Mouse (Mus musculus): Measurements from ENCODE around the gene Dcaf6. TPM values are rescaled to one million over a fixed set of nuclear protein-coding genes. Genes with fewer than 3 reads are reported as not detected.

The Dcaf6 gene
- polyA plus RNA-seq, 1 experiment from 2014 or later = 17.0 TPM

DNA sequence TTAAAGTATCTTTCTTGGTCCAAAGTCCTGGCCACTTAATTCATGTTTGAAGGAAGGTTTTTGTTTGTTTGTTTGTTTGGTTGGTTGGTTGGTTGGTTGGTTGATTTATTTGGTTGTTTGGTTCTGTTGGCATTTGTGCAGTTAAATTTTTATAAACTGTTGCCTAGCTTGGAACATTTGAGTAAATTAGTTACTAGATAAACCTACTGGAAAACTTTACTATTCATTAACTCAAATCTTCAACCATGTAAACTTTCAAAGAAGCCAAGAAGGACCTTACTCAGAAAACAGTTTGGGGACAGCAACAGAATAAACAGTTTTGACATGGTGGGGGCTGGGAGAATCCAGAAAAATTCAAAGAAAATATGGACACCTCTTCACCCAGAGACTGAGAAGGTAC, 8.7 kb upstream of the Dcaf6 start:
- no peak overlapping the region for H3K4me2 ChIP-seq (replicated peaks)
- H3K9ac ChIP-seq = no peak overlapping the region
- no peaks in the 10 kb centered on the region for H3K27me3 ChIP-seq (ENCODE audit: control insufficient read depth, insufficient read depth, low read length)
- H3K4me1 ChIP-seq (replicated peaks; ENCODE audit: control insufficient read depth, insufficient read depth, low read length) = no peaks in the 10 kb centered on the region
- no peaks in the 10 kb centered on the region for H3K36me3 ChIP-seq (replicated peaks; ENCODE audit: control insufficient read depth, insufficient read depth)
- DNase-seq (ENCODE audit: low spot score) (no peak), ATAC-seq (ENCODE audit: low FRiP score) (no peak)
- no peak overlapping the region for H3K27ac ChIP-seq
- no peaks in the 10 kb centered on the region for H3K9me3 ChIP-seq (ENCODE audit: control insufficient read depth, low read length)
- H3K4me3 ChIP-seq (replicated peaks; ENCODE audit: low read length) = no peak overlapping the region

DNA sequence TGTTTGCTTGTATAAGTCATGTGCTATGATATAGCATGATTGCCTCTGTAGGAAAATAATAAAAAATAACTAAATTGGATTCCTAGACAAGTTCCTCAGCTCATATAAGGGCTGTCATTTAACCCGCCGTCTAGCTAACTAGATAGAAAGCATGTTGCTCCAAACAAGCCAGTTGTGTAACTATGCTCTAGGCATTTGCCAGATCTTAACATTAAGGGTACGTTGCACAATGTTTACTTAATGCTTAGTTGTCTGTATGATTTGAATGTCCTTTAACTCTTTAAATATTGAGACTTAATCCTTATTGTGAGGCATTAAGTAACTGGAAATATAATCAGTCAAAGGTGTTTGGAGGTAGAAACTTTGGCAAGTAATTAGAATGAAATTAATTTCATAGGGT, 4.3 kb upstream of the Dcaf6 start:
- H3K27ac ChIP-seq = no peak overlapping the region
- DNase-seq (ENCODE audit: low spot score) (no peak), ATAC-seq (ENCODE audit: low FRiP score) (no peak)
- H3K9ac ChIP-seq = no peak overlapping the region
- H3K9me3 ChIP-seq (ENCODE audit: control insufficient read depth, low read length) = no peaks in the 10 kb centered on the region
- WGBS = 92% methylated on average over 3 of the region's 3 CpGs
- H3K4me2 ChIP-seq (replicated peaks) = no peak overlapping the region
- no peak overlapping the region for H3K4me3 ChIP-seq (replicated peaks; ENCODE audit: low read length)
- no peaks in the 10 kb centered on the region for H3K36me3 ChIP-seq (replicated peaks; ENCODE audit: control insufficient read depth, insufficient read depth)
- peaks cover 9% of the 10 kb centered on the region for H3K4me1 ChIP-seq (replicated peaks; ENCODE audit: control insufficient read depth, insufficient read depth, low read length)
- H3K27me3 ChIP-seq (ENCODE audit: control insufficient read depth, insufficient read depth, low read length) = no peaks in the 10 kb centered on the region

DNA sequence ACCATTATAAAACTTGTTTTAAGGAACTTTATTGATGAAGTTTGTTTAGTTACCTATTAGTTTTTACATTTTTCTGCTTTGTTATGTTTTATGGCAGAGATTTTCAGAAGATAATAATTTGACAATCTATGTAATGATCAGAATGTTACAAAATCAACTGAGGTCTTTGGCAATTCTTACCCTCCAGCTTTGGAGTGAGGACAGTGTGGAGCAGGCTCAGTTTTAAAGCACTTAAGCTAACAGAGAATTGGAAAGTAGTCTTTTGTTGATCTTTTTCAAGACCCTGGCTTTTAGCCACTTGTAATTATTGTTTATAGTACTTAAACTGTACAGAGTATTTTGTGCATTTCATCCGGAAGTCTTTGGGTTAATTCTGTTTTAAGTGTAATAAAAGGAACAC, 2.6 kb upstream of the Dcaf6 start:
- Histone ChIP-seq H3K36me3 (replicated peaks; ENCODE audit: control insufficient read depth, insufficient read depth) (no peaks in the 10 kb centered on the region), H3K4me3 (replicated peaks; ENCODE audit: low read length) (no peak overlapping the region), H3K27me3 (ENCODE audit: control insufficient read depth, insufficient read depth, low read length) (no peaks in the 10 kb centered on the region), H3K4me2 (replicated peaks) (no peak overlapping the region), H3K4me1 (replicated peaks; ENCODE audit: control insufficient read depth, insufficient read depth, low read length) (peaks cover 19% of the 10 kb centered on the region), H3K9ac (no peak overlapping the region), H3K9me3 (ENCODE audit: control insufficient read depth, low read length) (no peaks in the 10 kb centered on the region), H3K27ac (no peak overlapping the region)
- DNase-seq (ENCODE audit: low spot score) = no peak
- ATAC-seq (ENCODE audit: low FRiP score) = no peak
- WGBS = 92% methylated on average over 1 of the region's 1 CpGs

DNA sequence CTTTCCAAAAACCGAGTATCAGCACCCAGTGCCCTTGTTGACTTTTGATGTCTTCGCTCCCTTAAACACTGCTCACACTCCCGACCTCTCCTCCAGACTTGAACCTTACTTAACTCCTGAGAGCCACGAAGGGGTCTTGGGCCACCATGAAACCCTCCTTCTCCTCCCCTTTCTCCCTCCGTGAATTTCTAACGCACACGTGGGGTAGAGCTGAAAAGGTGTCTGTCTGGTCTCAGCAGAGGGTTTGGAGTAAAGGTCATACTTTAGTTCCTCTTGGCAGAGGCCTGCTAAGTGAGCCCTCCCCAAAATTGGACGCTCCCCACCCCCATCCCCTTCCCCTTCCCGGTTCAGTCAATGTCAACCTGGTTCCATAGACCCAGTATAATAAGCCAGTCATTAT, 1.4 kb upstream of the Dcaf6 start:
- Histone ChIP-seq H3K36me3 (replicated peaks; ENCODE audit: control insufficient read depth, insufficient read depth) (no peaks in the 10 kb centered on the region), H3K4me1 (replicated peaks; ENCODE audit: control insufficient read depth, insufficient read depth, low read length) (peaks cover 19% of the 10 kb centered on the region), H3K27ac (peak overlapping the region; percentile 76; the same call in 1 of the 2 replicates), H3K4me3 (replicated peaks; ENCODE audit: low read length) (peak overlapping the region; percentile 84), H3K9ac (peak overlapping the region; percentile 74), H3K27me3 (ENCODE audit: control insufficient read depth, insufficient read depth, low read length) (no peaks in the 10 kb centered on the region), H3K4me2 (replicated peaks) (peak overlapping the region; percentile 78), H3K9me3 (ENCODE audit: control insufficient read depth, low read length) (no peaks in the 10 kb centered on the region)
- WGBS = 5% methylated on average over 9 of the region's 9 CpGs
- DNase-seq (ENCODE audit: low spot score) (no peak), ATAC-seq (ENCODE audit: low FRiP score) (no peak)

DNA sequence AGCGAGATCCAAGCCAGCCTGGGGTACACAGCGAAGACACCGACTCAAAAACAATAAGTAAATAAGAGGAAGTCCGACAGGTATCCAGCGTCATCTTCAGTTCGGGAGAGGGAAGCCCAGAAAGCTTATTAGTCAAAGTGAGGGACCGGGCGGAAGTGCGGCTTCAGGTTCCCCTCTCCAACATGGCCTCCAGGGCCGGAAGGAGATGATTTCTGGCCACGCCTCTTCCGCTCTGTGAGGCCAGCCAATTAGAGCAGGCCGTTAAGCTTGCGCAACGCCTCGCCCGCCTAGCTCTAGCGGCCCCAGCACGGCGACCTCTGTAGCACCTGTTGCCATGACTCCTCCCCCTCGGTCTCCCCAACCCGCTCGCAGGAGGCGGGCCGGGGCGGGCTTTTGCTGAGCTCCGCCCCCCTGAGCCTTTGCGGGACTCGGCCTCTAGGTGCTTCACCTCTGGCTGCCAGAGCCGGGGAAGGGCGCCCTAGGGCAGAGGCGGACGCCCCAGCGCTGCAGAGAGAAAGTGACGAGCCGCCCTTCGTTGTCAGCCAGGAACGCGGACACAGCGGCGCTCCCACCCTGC, 614 bp upstream of the Dcaf6 start:
- Histone ChIP-seq H3K4me2 (replicated peaks) (peak overlapping the region; percentile 78), H3K4me3 (replicated peaks; ENCODE audit: low read length) (peak overlapping the region; percentile 84), H3K9ac (peak overlapping the region; percentile 74), H3K9me3 (ENCODE audit: control insufficient read depth, low read length) (no peaks in the 10 kb centered on the region), H3K4me1 (replicated peaks; ENCODE audit: control insufficient read depth, insufficient read depth, low read length) (peaks cover 19% of the 10 kb centered on the region), H3K27ac (peak overlapping the region; percentile 97), H3K36me3 (replicated peaks; ENCODE audit: control insufficient read depth, insufficient read depth) (no peaks in the 10 kb centered on the region), H3K27me3 (ENCODE audit: control insufficient read depth, insufficient read depth, low read length) (no peaks in the 10 kb centered on the region)
- DNase-seq (ENCODE audit: low spot score) (peak; percentile 98), ATAC-seq (ENCODE audit: low FRiP score) (peak; percentile 98)
- WGBS = under 1% methylated on average over 40 of the region's 41 CpGs

DNA sequence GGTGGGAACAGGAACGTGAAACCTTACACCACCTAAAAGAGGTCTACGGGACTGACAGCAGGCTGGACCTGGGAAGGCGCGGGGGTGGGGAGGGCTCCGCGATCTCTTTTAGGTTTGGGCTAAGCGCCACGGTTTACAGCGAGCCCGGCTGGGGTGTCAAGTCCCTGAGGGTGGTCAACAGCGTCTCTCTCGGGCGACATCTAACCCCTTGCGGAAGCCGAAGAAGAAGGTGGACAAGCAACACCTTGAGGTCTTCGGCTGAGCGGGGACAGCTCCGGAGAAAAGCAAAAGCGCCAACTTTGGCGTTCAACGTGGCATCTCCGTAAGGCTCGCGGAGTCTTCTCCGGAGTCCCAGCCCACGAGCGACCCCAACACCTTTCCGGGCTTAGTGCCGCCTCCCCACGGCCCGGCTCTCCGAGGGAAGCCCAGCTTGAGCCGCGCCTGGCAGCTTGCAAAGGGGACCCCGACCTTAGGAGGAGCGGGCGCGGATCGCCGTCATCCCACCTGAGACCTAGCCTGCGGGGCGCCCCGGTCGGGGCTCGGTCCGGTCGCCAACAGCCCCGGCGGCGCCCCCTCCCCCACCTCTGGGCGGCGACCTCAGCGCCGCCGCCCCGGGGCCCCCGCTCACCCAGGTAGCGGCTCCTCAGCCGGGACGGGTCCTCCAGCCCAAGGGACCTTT, 633 bp downstream of the Dcaf6 start:
- Histone ChIP-seq H3K27ac (peak overlapping the region; percentile 97), H3K27me3 (ENCODE audit: control insufficient read depth, insufficient read depth, low read length) (no peaks in the 10 kb centered on the region), H3K9ac (peak overlapping the region; percentile 82), H3K36me3 (replicated peaks; ENCODE audit: control insufficient read depth, insufficient read depth) (no peaks in the 10 kb centered on the region), H3K9me3 (ENCODE audit: control insufficient read depth, low read length) (no peaks in the 10 kb centered on the region), H3K4me1 (replicated peaks; ENCODE audit: control insufficient read depth, insufficient read depth, low read length) (peaks cover 19% of the 10 kb centered on the region), H3K4me2 (replicated peaks) (peak overlapping the region; percentile 82), H3K4me3 (replicated peaks; ENCODE audit: low read length) (peak overlapping the region; percentile 84)
- under 1% methylated on average over 58 of the region's 60 CpGs for WGBS
- peak; percentile 34 for DNase-seq (ENCODE audit: low spot score)
- no peak for ATAC-seq (ENCODE audit: low FRiP score)

DNA sequence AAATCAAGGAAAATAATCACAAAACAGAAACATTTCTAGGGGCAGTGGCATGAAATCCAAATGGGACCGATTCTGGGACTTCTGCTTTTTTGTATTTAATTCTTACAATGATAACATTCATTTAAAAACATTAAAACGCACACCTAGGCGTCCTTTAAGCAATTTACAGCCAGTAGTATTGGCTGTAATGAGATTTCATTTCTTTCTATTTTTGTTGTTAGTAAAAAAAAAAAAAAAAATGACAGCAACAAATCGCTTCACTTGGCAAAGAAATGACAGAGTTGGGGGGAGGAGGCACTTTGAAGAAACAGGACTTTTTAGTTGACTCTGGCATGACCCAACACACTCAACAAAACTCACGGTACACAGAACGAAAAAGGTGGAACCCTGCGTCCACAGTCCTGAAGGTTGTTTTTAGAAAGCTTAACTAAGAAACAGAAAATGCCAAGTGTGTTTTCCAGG, 1.2 kb downstream of the Dcaf6 start:
- Histone ChIP-seq H3K4me1 (replicated peaks; ENCODE audit: control insufficient read depth, insufficient read depth, low read length) (peaks cover 19% of the 10 kb centered on the region), H3K36me3 (replicated peaks; ENCODE audit: control insufficient read depth, insufficient read depth) (no peaks in the 10 kb centered on the region), H3K27me3 (ENCODE audit: control insufficient read depth, insufficient read depth, low read length) (no peaks in the 10 kb centered on the region), H3K4me3 (replicated peaks; ENCODE audit: low read length) (peak overlapping the region; percentile 84), H3K9me3 (ENCODE audit: control insufficient read depth, low read length) (0 out of 2 replicates have a peak, but pooled peaks cover 6% of the 10 kb centered on the region), H3K27ac (peak overlapping the region; percentile 97; the same call in 1 of the 2 replicates), H3K9ac (peak overlapping the region; percentile 82), H3K4me2 (replicated peaks) (peak overlapping the region; percentile 82)
- ATAC-seq (ENCODE audit: low FRiP score) (no peak), DNase-seq (ENCODE audit: low spot score) (no peak)
- WGBS = 26% methylated on average over 7 of the region's 7 CpGs

- H3K36me3 ChIP-seq (replicated peaks; ENCODE audit: control insufficient read depth, insufficient read depth) = no peaks in the 10 kb centered on the region
- no peak overlapping the region for H3K27ac ChIP-seq
- no peak overlapping the region for H3K4me2 ChIP-seq (replicated peaks)
- no peak for ATAC-seq (ENCODE audit: low FRiP score)
- 76% methylated on average over 3 of the region's 3 CpGs for WGBS
- no peak overlapping the region for H3K4me3 ChIP-seq (replicated peaks; ENCODE audit: low read length)
- H3K27me3 ChIP-seq (ENCODE audit: control insufficient read depth, insufficient read depth, low read length) = no peaks in the 10 kb centered on the region
- H3K9me3 ChIP-seq (ENCODE audit: control insufficient read depth, low read length) = 0 out of 2 replicates have a peak, but pooled peaks cover 5% of the 10 kb centered on the region
- no peaks in the 10 kb centered on the region for H3K4me1 ChIP-seq (replicated peaks; ENCODE audit: control insufficient read depth, insufficient read depth, low read length)
- no peak overlapping the region for H3K9ac ChIP-seq
- DNase-seq (ENCODE audit: low spot score) = no peak
These were observed 18.6 kb downstream of the Dcaf6 start for GRCm38 (mm10) chr1:165441719-165442118.

DNA sequence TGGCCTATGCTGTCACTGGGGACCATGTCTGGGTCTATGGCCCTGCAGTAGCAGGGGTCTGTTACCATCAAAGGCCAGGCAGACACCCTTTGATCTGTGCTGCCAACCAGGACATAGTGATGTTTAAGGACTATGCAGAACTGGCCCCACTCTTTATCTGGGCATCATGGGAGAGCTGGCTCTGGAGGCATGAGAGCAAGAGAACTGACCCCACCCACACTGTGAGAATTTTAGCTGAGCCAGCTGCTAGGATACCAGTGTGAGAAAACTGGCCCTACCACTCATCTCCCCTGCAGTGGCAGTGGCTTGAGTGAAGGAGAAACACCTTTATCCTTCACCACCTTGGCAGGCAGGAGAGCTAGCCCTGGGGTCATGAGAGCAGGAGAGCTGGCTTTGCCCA, 19.1 kb downstream of the Dcaf6 start:
- peaks cover 10% of the 10 kb centered on the region; the same call in 1 of the 2 replicates for H3K9me3 ChIP-seq (ENCODE audit: control insufficient read depth, low read length)
- no peaks in the 10 kb centered on the region for H3K27me3 ChIP-seq (ENCODE audit: control insufficient read depth, insufficient read depth, low read length)
- H3K4me3 ChIP-seq (replicated peaks; ENCODE audit: low read length) = no peak overlapping the region
- H3K27ac ChIP-seq = no peak overlapping the region
- no peaks in the 10 kb centered on the region for H3K4me1 ChIP-seq (replicated peaks; ENCODE audit: control insufficient read depth, insufficient read depth, low read length)
- H3K4me2 ChIP-seq (replicated peaks) = no peak overlapping the region
- H3K9ac ChIP-seq = no peak overlapping the region
- ATAC-seq (ENCODE audit: low FRiP score) (no peak), DNase-seq (ENCODE audit: low spot score) (no peak)
- no peaks in the 10 kb centered on the region for H3K36me3 ChIP-seq (replicated peaks; ENCODE audit: control insufficient read depth, insufficient read depth)

Data from hindbrain, embryonic 14.5 days (tissue).